Mouse (Mus musculus) midbrain, embryonic 10.5 days (tissue): ENCODE measurements around the gene Rars. TPM values are rescaled to one million over a fixed set of nuclear protein-coding genes. Genes with fewer than 3 reads are reported as not detected.
"Not testable (repeated sequence)": the region's sequence is repeated elsewhere in the genome, so short reads cannot be mapped to it uniquely, and the experiment has no call there.

Experiments
- DNase-seq: peaks from one replicate; pipeline ENCODE4 v3.0.0-alpha.2; 2017; ENCODE audit warnings: low spot score
- H3K27ac ChIP-seq: fragments of 300-500 bp; sonication (generic); replicated peaks from 2 replicates; pipeline ENCODE4 v1.5.1; 2016; ENCODE audit warnings: mild to moderate bottlenecking
- H3K27me3 ChIP-seq: fragments of 300-500 bp; sonication (generic); 2 replicates; pipeline ENCODE4 v1.6.1; 2016; ENCODE audit warnings: low read depth, mild to moderate bottlenecking; ENCODE audit not compliant: poor library complexity, severe bottlenecking
- H3K36me3 ChIP-seq: fragments of 300-500 bp; sonication (generic); 2 replicates; pipeline ENCODE4 v1.6.1; 2016; ENCODE audit warnings: mild to moderate bottlenecking, moderate library complexity
- H3K4me1 ChIP-seq: fragments of 300-500 bp; sonication (generic); 2 replicates; pipeline ENCODE4 v1.6.1; 2016
- H3K4me3 ChIP-seq: fragments of 300-500 bp; sonication (generic); 2 replicates; pipeline ENCODE4 v1.5.1; 2016; ENCODE audit warnings: mild to moderate bottlenecking, moderate library complexity
- H3K9me3 ChIP-seq: fragments of 300-500 bp; sonication (generic); replicated peaks from 2 replicates; pipeline ENCODE4 v1.6.1; 2016; ENCODE audit warnings: mild to moderate bottlenecking
- WGBS: fragments of 180-500 bp; shearing (Covaris S2); methylation state at CpG from one replicate; pipeline ENCODE4 v1.1.7; 2016; 5-methylcytosine and 5-hydroxymethylcytosine counted together
- polyA plus RNA-seq: library from polyadenylated mRNA; unstranded; fragments of >200 nt; fragmentation: Nextera tagmentation; extraction: Ambion mirVana; gene quantifications from 2 replicates; pipeline ENCODE4 v1.2.1, GENCODE M21; 2016

The Rars gene
- polyA plus RNA-seq, 1 experiment from 2014 or later: 118 TPM

GRCm38 (mm10) chr11:35832139-35832538 is 2.2 kb downstream of the Rars start:
- 81% methylated on average over 4 of the region's 4 CpGs for WGBS
- peaks cover 19% of the 10 kb centered on the region for H3K4me1 ChIP-seq
- no peak for DNase-seq
- H3K27me3 ChIP-seq: no peaks in the 10 kb centered on the region
- peaks cover 61% of the 10 kb centered on the region for H3K36me3 ChIP-seq
- no peak overlapping the region for H3K27ac ChIP-seq
- H3K9me3 ChIP-seq: no peaks in the 10 kb centered on the region
- no peak overlapping the region for H3K4me3 ChIP-seq

GRCm38 (mm10) chr11:35827714-35828113 is 6.6 kb downstream of the Rars start:
- H3K36me3 ChIP-seq: peaks cover 97% of the 10 kb centered on the region
- H3K27ac ChIP-seq: no peak overlapping the region
- no peaks in the 10 kb centered on the region for H3K9me3 ChIP-seq
- no peaks in the 10 kb centered on the region for H3K27me3 ChIP-seq
- H3K4me3 ChIP-seq: no peak overlapping the region
- peaks cover 1% of the 10 kb centered on the region; the same call in 1 of the 2 replicates for H3K4me1 ChIP-seq
- WGBS: 93% methylated on average over 6 of the region's 6 CpGs
- DNase-seq: no peak

- Histone ChIP-seq H3K27me3 (no peaks in the 10 kb centered on the region), H3K4me1 (no peaks in the 10 kb centered on the region), H3K9me3 (no peaks in the 10 kb centered on the region), H3K27ac (no peak overlapping the region), H3K36me3 (peaks cover 99% of the 10 kb centered on the region), H3K4me3 (no peak overlapping the region)
- WGBS: 93% methylated on average over 12 of the region's 12 CpGs
- DNase-seq: no peak
Observed at GRCm38 (mm10) chr11:35816316-35816715, 18.0 kb downstream of the Rars start.

- DNase-seq: no peak
- 90% methylated on average over 10 of the region's 10 CpGs for WGBS
- peaks cover 99% of the 10 kb centered on the region for H3K36me3 ChIP-seq
Observed at GRCm38 (mm10) chr11:35811458-35811857, 22.8 kb downstream of the Rars start.

GRCm38 (mm10) chr11:35801332-35801731 is 33.0 kb downstream of the Rars start:
- no peak for DNase-seq
- no peak overlapping the region for H3K4me3 ChIP-seq
- peaks cover 45% of the 10 kb centered on the region for H3K27me3 ChIP-seq
- whole genome bisulfite sequencing: 74% methylated on average over 5 of the region's 5 CpGs
- peaks cover 16% of the 10 kb centered on the region for H3K4me1 ChIP-seq
- H3K36me3 ChIP-seq: peaks cover 4% of the 10 kb centered on the region; the same call in 1 of the 2 replicates
- H3K9me3 ChIP-seq: no peaks in the 10 kb centered on the region
- H3K27ac ChIP-seq: no peak overlapping the region

More at GRCm38 (mm10) chr11:35811458-35811857, 22.8 kb downstream of the Rars start:
- Histone ChIP-seq H3K4me3 (no peak overlapping the region), H3K27ac (no peak overlapping the region), H3K27me3 (no peaks in the 10 kb centered on the region), H3K9me3 (no peaks in the 10 kb centered on the region), H3K4me1 (no peaks in the 10 kb centered on the region)

GRCm38 (mm10) chr11:35798874-35799273 is 35.4 kb downstream of the Rars start, which contains the start of gene Fbll1:
Gene Fbll1, minus strand, starts transcription at chr11:35798884.
- H3K27me3 ChIP-seq: peaks cover 61% of the 10 kb centered on the region

GRCm38 (mm10) chr11:35798495-35798820 is 35.8 kb downstream of the Rars start:
- Histone ChIP-seq H3K27me3 (peaks cover 61% of the 10 kb centered on the region), H3K27ac (peak overlapping the region; percentile 67), H3K9me3 (no peaks in the 10 kb centered on the region), H3K4me1 (peaks cover 16% of the 10 kb centered on the region), H3K36me3 (no peaks in the 10 kb centered on the region), H3K4me3 (peak overlapping the region; percentile 73)
- 1% methylated on average over 23 of the region's 23 CpGs for WGBS
- DNase-seq: peak; percentile 60

More at GRCm38 (mm10) chr11:35798874-35799273, 35.4 kb downstream of the Rars start, which contains the start of gene Fbll1:
- peak; percentile 69 for DNase-seq
- H3K27ac ChIP-seq: peak within 1 kb of the TSS; percentile 67
- H3K36me3 ChIP-seq: no peaks in the 10 kb centered on the region
- peak within 1 kb of the TSS; percentile 73 for H3K4me3 ChIP-seq
- no peaks in the 10 kb centered on the region for H3K9me3 ChIP-seq
- peaks cover 16% of the 10 kb centered on the region for H3K4me1 ChIP-seq
- 14% methylated on average over 11 of the region's 11 CpGs for WGBS

- peak; percentile 33 for DNase-seq
- H3K4me3 ChIP-seq: peak overlapping the region; percentile 73
- H3K36me3 ChIP-seq: no peaks in the 10 kb centered on the region
- peaks cover 16% of the 10 kb centered on the region for H3K4me1 ChIP-seq
- peak overlapping the region; percentile 67 for H3K27ac ChIP-seq
- 4% methylated on average over 66 of the region's 86 CpGs for WGBS
- H3K9me3 ChIP-seq: no peaks in the 10 kb centered on the region
- H3K27me3 ChIP-seq: peaks cover 61% of the 10 kb centered on the region
Observed at GRCm38 (mm10) chr11:35797751-35798494, 36.4 kb downstream of the Rars start.

GRCm38 (mm10) chr11:35792800-35793199 is 41.5 kb downstream of the Rars start:
- 78% methylated on average over 5 of the region's 5 CpGs for WGBS
- not testable (repeated sequence) for H3K9me3 ChIP-seq, H3K27ac ChIP-seq, DNase-seq, H3K4me3 ChIP-seq, H3K4me1 ChIP-seq
- Histone ChIP-seq H3K36me3 (peaks cover 38% of the 10 kb centered on the region), H3K27me3 (peaks cover 31% of the 10 kb centered on the region)

GRCm38 (mm10) chr11:35788443-35788842 is 45.9 kb downstream of the Rars start:
- no peak overlapping the region for H3K4me3 ChIP-seq
- 78% methylated on average over 2 of the region's 2 CpGs for WGBS
- DNase-seq: no peak
- no peaks in the 10 kb centered on the region for H3K27me3 ChIP-seq
- peaks cover 80% of the 10 kb centered on the region for H3K36me3 ChIP-seq
- no peaks in the 10 kb centered on the region for H3K9me3 ChIP-seq
- H3K27ac ChIP-seq: no peak overlapping the region
- no peaks in the 10 kb centered on the region for H3K4me1 ChIP-seq

- peaks cover 7% of the 10 kb centered on the region; the same call in 1 of the 2 replicates for H3K9me3 ChIP-seq
- 89% methylated on average over 4 of the region's 4 CpGs for WGBS
- no peak overlapping the region for H3K4me3 ChIP-seq
- no peak overlapping the region for H3K27ac ChIP-seq
- no peaks in the 10 kb centered on the region for H3K27me3 ChIP-seq
- DNase-seq: no peak
- H3K36me3 ChIP-seq: peaks cover 98% of the 10 kb centered on the region
- no peaks in the 10 kb centered on the region for H3K4me1 ChIP-seq
Observed at GRCm38 (mm10) chr11:35784537-35784936, 49.8 kb downstream of the Rars start.

GRCm38 (mm10) chr11:35784002-35784401 is 50.3 kb downstream of the Rars start:
- DNase-seq: no peak
- Histone ChIP-seq H3K4me1 (no peaks in the 10 kb centered on the region), H3K4me3 (no peak overlapping the region), H3K27ac (no peak overlapping the region), H3K9me3 (peaks cover 7% of the 10 kb centered on the region; the same call in 1 of the 2 replicates), H3K36me3 (peaks cover 98% of the 10 kb centered on the region), H3K27me3 (no peaks in the 10 kb centered on the region)
- WGBS: 94% methylated on average over 3 of the region's 3 CpGs

- Histone ChIP-seq H3K4me1 (no peaks in the 10 kb centered on the region), H3K9me3 (peaks cover 7% of the 10 kb centered on the region; the same call in 1 of the 2 replicates), H3K27me3 (no peaks in the 10 kb centered on the region), H3K4me3 (no peak overlapping the region), H3K27ac (no peak overlapping the region), H3K36me3 (peaks cover 98% of the 10 kb centered on the region)
- 95% methylated on average over 5 of the region's 5 CpGs for WGBS
- no peak for DNase-seq
Observed at GRCm38 (mm10) chr11:35783038-35783437, 51.3 kb downstream of the Rars start.
